Mouse (Mus musculus) gastrocnemius, adult 2 months (tissue): ENCODE measurements around the gene Prodh2. TPM values are rescaled to one million over a fixed set of nuclear protein-coding genes. Genes with fewer than 3 reads are reported as not detected.
A peak's percentile ranks its signal among the peaks of the same experiment; 100 is the strongest.

Source experiments
- DNase-seq: peaks from one replicate; pipeline ENCODE4 v3.0.0; 2022
- H3K27ac ChIP-seq: fragments of 200-600 bp; 2 replicates; pipeline ENCODE4 v1.8.1; 2022; ENCODE audit warnings: mild to moderate bottlenecking
- H3K4me3 ChIP-seq: fragments of 200-600 bp; 2 replicates; pipeline ENCODE4 v1.8.1; 2022; ENCODE audit warnings: mild to moderate bottlenecking, moderate library complexity
- CTCF ChIP-seq: fragments of 200-600 bp; IDR thresholded peaks from 2 replicates; pipeline ENCODE4 v1.8.1; 2022; ENCODE audit warnings: antibody characterized with exemption, mild to moderate bottlenecking, moderate library complexity
- intact Hi-C: fragments of 180-260 bp; cut with DNase I; formaldehyde crosslinking; loops from one replicate; pipeline ENCODE4 v1.15.1; 2025
- total RNA-seq, 2 experiments: library from RNA; stranded (reverse); gene quantifications; 2 replicates each; pipeline ENCODE4 v1.2.3; 2021

Prodh2 gene
- total RNA-seq, 2 experiments from 2014 or later: not detected

- no peak for TF ChIP-seq CTCF
- intact Hi-C loops: no loop called here
- no peak for DNase-seq
- Histone ChIP-seq H3K4me3 (no peak overlapping the region), H3K27ac (no peak overlapping the region)
Measured at GRCm38 (mm10) chr7:30508061-30508460, 14.6 kb downstream of the Prodh2 start.

GRCm38 (mm10) chr7:30515003-30515760 is 21.8 kb downstream of the Prodh2 start:
- Histone ChIP-seq H3K27ac (no peak overlapping the region), H3K4me3 (no peak overlapping the region)
- intact Hi-C loops: no loop called here
- TF ChIP-seq CTCF: no peak
- DNase-seq: no peak

- intact Hi-C loops: no loop called here
- Histone ChIP-seq H3K27ac (no peak overlapping the region), H3K4me3 (no peak overlapping the region)
- no peak for DNase-seq
- TF ChIP-seq CTCF: no peak
Measured at GRCm38 (mm10) chr7:30518325-30518724, 24.9 kb downstream of the Prodh2 start.

- TF ChIP-seq CTCF: no peak
- no peak overlapping the region for H3K4me3 ChIP-seq
- no peak for DNase-seq
- intact Hi-C loops: no loop called here
- H3K27ac ChIP-seq: no peak overlapping the region
Measured at GRCm38 (mm10) chr7:30520396-30520795, 27.0 kb downstream of the Prodh2 start.

GRCm38 (mm10) chr7:30520856-30521255 is 27.4 kb downstream of the Prodh2 start:
- Histone ChIP-seq H3K27ac (no peak overlapping the region), H3K4me3 (no peak overlapping the region)
- TF ChIP-seq CTCF: no peak
- intact Hi-C loops: no loop called here
- DNase-seq: no peak

GRCm38 (mm10) chr7:30522871-30523270 is 29.4 kb downstream of the Prodh2 start:
- intact Hi-C loops: no loop called here
- DNase-seq: no peak
- no peak overlapping the region for H3K27ac ChIP-seq
- TF ChIP-seq CTCF: no peak
- H3K4me3 ChIP-seq: no peak overlapping the region

GRCm38 (mm10) chr7:30524487-30524886 is 31.1 kb downstream of the Prodh2 start:
- H3K4me3 ChIP-seq: no peak overlapping the region
- H3K27ac ChIP-seq: no peak overlapping the region
- no peak for TF ChIP-seq CTCF
- intact Hi-C loops: no loop called here
- no peak for DNase-seq

GRCm38 (mm10) chr7:30525954-30526353 is 32.5 kb downstream of the Prodh2 start:
- TF ChIP-seq CTCF: no peak
- DNase-seq: no peak
- intact Hi-C loops: no loop called here
- Histone ChIP-seq H3K4me3 (no peak overlapping the region; the same call in 1 of the 2 replicates), H3K27ac (no peak overlapping the region)

GRCm38 (mm10) chr7:30526399-30526798 is 33.0 kb downstream of the Prodh2 start:
- H3K27ac ChIP-seq: no peak overlapping the region
- no peak overlapping the region; the same call in 1 of the 2 replicates for H3K4me3 ChIP-seq
- intact Hi-C loops: no loop called here
- TF ChIP-seq CTCF: no peak
- no peak for DNase-seq

GRCm38 (mm10) chr7:30526981-30527380 is 33.6 kb downstream of the Prodh2 start:
- TF ChIP-seq CTCF: no peak
- no peak overlapping the region for H3K4me3 ChIP-seq
- intact Hi-C loops: no loop called here
- no peak for DNase-seq
- no peak overlapping the region for H3K27ac ChIP-seq

- DNase-seq: no peak
- Histone ChIP-seq H3K4me3 (no peak overlapping the region), H3K27ac (no peak overlapping the region)
- intact Hi-C loops: no loop called here
- no peak for TF ChIP-seq CTCF
Measured at GRCm38 (mm10) chr7:30531291-30531815, 37.9 kb downstream of the Prodh2 start.

GRCm38 (mm10) chr7:30532931-30533330 is 39.5 kb downstream of the Prodh2 start:
- intact Hi-C loops: no loop called here
- DNase-seq: no peak
- Histone ChIP-seq H3K4me3 (no peak overlapping the region), H3K27ac (no peak overlapping the region)
- no peak for TF ChIP-seq CTCF

- Histone ChIP-seq H3K4me3 (peak overlapping the region; percentile 81), H3K27ac (peak overlapping the region; percentile 48)
- TF ChIP-seq CTCF: no peak
- DNase-seq: no peak
- intact Hi-C loops: no loop called here
Measured at GRCm38 (mm10) chr7:30533941-30534632, 40.7 kb downstream of the Prodh2 start.
